Mouse (Mus musculus) spleen, embryonic (tissue): Measurements from ENCODE around the gene Barhl1.

Experiments used
- CTCF ChIA-PET: fragments of 350-600 bp; sonication (Branson Sonifier 250); formaldehyde crosslinking; loops from one replicate; lab custom pipeline; 2022; lab: Charles Lee

Barhl1 gene

DNA sequence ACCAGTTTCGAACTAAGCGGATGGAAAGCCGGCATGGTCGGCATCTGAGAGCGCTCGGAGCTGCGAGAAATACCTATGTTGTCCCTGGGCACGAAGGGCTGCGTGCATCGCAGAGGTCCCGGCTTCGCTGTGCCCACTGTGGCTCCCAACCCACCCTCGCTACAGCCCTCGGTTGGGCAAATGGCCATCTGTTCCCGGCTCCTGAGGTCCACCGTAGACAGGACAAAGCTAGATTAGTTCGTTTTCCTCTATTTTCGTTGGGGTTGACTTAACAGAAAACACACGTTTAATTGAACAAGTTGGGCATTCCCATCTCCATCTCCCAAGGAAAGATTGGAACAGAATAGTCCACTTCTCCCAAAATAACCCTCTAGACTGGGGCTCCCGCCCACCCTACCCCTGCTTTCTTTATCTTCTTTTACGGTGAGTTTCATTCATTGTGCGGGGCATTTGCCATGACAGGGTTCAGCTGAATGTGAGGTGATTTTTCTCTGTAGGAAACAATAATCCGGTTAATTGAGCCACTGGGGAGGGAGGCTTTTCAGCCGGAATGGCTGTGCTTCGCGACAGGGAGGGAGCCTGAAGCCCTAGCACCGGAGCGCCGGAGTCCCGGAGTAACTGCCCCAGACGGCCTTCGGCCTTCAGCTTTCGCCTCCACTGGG lies 4.3 kb downstream of the Barhl1 start:
- CTCF ChIA-PET, result interaction anchor here (0.6 kb wide), 1 partner anchor 105 kb away, joined by 3 read pairs; no protein-coding TSS in a partner anchor

DNA sequence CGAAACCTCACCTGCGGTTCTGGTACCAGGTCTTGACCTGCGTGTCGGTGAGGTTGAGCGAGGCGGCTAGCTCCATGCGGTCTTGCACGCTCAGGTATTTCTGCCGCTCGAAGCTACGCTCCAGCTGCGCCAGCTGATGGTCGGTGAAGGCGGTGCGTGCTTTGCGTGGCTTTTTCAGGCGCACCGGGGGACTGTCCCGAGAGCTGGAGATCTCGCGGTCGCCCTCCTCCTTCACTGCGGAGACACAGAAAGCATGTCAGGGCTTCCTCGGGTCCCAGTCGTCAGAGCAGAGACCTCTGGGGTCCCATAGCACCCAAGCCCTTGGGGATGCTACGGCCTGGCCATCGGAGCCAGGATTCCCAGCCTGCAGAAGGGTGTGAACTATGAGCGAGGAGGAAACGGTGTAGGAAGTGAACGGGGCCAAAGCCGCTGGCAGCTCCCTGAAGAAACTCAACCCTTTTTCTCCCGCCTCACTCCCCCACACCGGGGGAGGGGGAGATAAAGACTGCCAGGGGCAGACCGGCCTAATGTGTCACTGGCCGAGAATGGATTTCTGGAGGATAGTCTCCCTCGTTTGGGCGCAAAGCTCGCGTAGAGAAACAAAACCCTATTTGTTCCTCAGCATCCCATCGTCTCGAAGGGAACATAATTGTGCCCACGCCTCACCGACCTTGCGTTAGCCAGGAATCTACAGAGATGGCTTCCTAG lies 5.0 kb downstream of the Barhl1 start:
- CTCF ChIA-PET, result no interaction called here

DNA sequence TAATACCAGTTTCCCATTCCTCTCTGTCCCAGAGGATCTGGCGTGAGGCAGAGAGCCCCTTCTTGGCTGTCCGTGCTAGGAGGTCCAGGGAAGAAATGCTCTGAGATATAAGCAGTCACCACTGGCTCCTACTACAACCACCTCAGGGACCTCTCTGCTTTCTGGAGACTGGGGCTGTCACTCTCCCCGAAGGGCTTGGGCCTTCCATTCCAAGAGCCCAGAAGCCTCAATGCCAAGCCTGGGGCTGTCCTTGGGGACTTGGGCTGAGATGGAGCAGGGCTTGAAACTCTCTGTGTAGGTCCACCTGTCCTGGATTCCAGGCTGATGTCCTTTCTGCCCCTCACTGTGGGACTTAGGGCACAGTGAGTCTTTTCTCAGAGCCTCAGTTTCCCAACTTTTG lies 5.6 kb downstream of the Barhl1 start:
- CTCF ChIA-PET, result no interaction called here

GRCm38 (mm10) chr2:28909818-28910710 lies 6.4 kb downstream of the Barhl1 start:
- CTCF ChIA-PET, result interaction anchor here (0.5 kb wide), 1 partner anchor 187 kb away, joined by 4 read pairs; no protein-coding TSS in a partner anchor

GRCm38 (mm10) chr2:28909186-28909817 lies 7.2 kb downstream of the Barhl1 start:
- CTCF ChIA-PET, result interaction anchor here (0.5 kb wide), 1 partner anchor 188 kb away, joined by 4 read pairs; no protein-coding TSS in a partner anchor

DNA sequence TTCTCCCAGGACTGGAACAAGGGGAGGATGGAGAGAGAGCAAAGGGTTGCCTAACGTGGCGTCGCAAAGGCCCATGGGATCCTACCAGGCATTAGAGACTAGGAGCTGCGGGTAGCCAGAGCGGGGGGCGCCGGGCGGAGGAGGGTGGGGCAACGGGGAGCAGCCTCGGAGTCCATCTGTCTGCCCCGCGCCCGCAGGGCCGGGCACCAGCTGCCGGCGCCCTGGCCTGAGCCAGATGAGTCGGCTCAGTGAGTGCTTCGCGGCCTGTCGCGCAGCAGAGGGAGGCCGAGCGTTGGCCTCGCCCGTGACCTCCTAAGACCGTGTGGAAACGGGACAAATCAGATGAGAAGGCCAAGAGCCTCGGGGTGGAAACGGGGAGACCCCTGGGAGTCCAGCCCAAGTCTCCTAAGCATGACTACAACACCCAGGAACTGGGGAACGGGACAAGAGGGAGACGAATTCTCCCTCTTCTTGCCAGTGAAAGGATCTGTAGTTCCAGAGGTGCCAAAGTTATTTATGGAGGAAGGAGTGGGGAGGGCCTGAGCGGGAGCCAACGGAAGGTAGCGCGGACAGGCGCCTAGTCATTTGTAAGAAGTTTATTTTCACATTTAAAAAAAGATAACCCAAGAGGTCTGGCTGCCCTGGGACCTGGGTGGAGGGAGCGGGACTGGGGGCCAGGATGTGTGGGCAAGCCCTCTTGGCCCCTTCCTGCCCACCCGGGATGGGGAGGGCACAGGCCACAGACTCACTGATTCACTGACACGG lies 7.9 kb downstream of the Barhl1 start:
- CTCF ChIA-PET, result no interaction called here

DNA sequence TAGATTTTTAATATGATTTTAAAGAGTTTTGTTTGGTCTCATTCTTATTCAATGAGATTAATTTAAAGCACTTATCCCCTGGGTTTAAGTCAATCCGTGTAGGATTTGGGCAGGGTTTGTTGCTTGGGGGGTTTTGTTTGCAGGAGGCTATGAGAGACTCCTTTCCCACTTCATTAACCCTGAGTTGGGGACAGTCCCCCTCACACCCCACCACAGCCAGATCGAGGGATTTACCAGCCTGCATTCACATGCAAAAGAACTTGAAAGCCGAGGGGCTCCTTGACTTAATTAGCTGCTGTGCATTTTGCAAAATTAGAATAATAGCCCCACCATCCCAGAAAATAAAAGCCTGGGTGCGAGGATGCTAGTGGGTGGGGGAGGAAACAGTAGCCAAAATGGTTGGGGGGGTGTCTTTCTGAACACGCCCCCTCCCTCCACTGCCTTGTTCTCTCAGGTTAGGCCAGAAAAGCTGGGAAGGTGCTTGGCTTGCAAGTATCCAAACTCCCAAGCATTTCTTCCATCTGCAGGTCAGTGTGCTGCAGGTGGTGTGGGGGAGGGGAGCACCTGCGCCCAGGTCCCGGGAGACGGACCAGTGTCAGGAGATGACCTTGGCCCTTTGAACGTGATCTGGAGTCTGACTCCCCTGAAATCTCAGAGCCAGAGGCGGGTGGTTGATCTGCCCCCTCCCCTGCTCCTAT lies 8.6 kb downstream of the Barhl1 start:
- CTCF ChIA-PET, result no interaction called here

- CTCF ChIA-PET, result no interaction called here
Observed at GRCm38 (mm10) chr2:28905561-28905960, 10.9 kb downstream of the Barhl1 start.

- CTCF ChIA-PET, result no interaction called here
Observed at GRCm38 (mm10) chr2:28904786-28905185, 11.7 kb downstream of the Barhl1 start.

DNA sequence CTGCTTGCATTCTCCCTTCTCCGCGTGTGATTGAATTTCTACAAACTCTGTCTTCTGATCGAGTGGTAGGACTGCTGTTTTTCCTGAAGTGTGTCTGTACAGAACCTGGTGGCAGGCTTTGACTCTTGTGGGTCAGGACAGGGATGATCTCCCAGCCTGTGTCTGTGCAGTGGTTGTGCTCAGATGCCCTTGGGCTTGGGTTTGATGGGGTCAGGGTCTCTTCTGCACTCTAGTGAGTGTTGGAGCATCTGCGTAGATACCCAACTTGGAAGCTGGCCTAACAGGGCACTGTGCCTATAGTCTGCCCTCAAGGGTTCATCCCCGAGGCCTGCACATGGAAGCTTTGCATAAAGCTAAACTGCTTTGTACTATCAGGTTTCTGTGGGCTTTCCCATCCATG lies 12.6 kb downstream of the Barhl1 start:
- CTCF ChIA-PET, result no interaction called here

- CTCF ChIA-PET, result interaction anchor here (0.6 kb wide), 1 partner anchor 16 kb away, joined by 3 read pairs; no protein-coding TSS in a partner anchor
Observed at GRCm38 (mm10) chr2:28902291-28902690, 14.2 kb downstream of the Barhl1 start.

- CTCF ChIA-PET, result no interaction called here
Observed at GRCm38 (mm10) chr2:28897340-28897899, 19.0 kb downstream of the Barhl1 start.

DNA sequence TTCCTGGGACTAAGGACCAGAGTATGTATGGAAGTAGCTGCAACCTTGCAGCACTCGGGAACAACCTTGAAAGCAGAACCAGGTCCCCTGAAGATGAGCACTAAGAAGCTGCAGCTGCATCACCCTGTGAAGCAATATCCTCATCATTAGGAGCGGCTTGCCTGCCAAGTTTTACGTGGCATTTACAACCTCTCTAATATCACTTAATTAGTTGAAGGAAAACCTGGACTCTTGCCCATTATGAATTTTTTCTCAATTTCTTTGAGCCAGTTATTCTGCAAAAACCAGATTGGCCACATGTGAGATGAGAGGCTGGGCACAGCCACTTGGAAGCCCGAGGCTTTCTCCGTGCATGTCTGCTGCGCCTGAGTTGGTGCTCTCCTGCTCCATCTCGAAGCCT lies 20.6 kb downstream of the Barhl1 start:
- CTCF ChIA-PET, result no interaction called here

DNA sequence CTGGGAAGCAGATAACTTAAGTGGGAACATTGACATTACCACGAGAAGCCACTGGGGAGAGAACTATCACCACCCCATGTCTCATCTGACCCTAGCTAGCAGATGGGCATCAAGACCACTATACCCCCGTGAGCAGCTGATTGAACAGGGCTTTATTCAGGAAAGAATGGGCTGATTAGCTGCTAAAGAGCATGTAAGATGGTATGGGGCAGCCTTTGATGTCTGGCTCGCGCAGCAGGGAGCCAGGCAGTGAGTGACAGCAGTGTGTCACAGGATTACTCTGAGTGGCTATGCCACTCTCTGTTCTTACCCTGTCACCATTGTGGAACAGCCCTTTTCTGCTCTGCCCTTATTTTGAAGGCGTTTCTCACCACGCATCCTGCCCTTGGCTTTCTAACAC lies 22.9 kb downstream of the Barhl1 start:
- CTCF ChIA-PET, result no interaction called here

GRCm38 (mm10) chr2:28892796-28893195 lies 23.7 kb downstream of the Barhl1 start:
- CTCF ChIA-PET, result no interaction called here

- CTCF ChIA-PET, result no interaction called here
Observed at GRCm38 (mm10) chr2:28884914-28885313, 31.6 kb downstream of the Barhl1 start.

DNA sequence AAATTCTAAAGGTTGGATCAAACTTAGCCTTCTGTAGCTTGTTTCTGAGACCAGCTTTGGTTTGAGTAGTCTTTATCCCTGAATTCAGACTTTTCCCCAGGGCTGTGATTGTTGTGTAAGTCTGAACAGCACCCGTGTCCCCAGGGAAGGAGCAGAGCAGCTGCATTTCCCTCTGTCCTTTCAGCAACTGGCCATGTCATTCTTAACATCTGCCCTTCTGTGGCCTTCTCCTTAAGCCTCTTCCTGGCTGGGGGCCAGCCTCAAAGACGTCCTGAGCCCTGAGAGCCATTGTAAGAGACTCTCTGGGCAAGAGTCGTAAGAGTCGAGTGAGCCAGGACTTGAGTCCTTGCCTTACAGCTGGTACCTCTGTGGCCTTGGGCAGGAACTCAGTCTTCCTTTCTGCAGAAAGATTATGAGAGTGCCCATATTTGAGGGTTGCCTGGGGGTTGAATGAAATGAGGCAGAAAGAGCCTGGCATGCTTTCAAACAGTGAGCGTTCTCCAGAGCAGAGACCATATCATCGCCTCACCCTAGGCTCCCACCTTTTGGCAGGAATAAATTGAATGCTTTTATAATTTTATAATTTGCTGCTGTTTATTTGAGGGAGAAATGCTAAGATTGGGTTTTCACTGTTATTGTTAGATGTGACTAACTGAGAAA lies 33.5 kb downstream of the Barhl1 start:
- CTCF ChIA-PET, result interaction anchor here (0.7 kb wide), 1 partner anchor 11 kb away, joined by 4 read pairs; no protein-coding TSS in a partner anchor

DNA sequence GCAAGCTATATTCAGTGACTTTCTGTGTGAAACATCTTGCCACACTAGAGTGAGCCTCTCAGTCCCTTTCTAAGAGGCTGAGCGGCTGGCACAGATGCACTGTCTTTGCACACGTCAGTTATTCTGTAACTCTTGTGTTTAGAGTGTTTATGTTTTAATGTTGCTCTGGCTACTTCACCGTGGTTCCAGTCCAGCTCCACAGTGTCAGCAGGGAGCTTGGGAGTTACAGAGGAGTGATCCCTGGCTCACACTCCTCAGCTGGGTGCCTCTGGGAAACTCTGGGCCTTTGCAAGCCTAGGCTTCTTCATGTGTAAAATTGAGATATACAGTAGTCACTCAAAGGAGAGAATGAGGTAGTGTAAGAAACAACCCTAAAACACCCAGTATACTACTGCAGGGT lies 34.4 kb downstream of the Barhl1 start:
- CTCF ChIA-PET, result no interaction called here

GRCm38 (mm10) chr2:28881275-28881674 lies 35.2 kb downstream of the Barhl1 start:
- CTCF ChIA-PET, result no interaction called here
